Mouse (Mus musculus): ENCODE measurements around the gene Slc44a5. TPM values are rescaled to one million over a fixed set of nuclear protein-coding genes. Genes with fewer than 3 reads are reported as not detected.

The Slc44a5 gene
- polyA plus RNA-seq, 1 experiment from 2014 or later = 1.1 TPM

DNA sequence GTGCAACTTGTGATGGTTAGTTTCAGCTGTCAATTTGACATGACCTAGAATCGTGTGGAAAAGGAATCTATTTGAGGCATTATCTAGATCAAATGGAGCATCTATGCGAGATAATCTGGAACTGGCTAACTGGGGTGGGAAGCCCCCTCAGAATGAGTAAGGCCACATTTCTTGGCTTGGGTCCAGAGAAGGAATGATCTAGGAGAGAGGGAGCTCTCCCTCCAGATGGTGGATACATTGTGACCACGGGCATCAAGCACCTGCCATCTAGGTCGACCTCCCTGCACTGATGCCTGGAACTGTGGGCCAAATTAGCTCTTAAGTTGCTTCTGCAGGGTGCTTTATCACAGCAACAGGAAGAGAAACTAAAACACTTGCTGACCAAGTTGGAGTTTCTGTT, 155.8 kb downstream of the Slc44a5 start:
- Histone ChIP-seq H3K4me1 (ENCODE audit: control insufficient read depth, insufficient read depth, low read length) (no peaks in the 10 kb centered on the region), H3K27me3 (ENCODE audit: control insufficient read depth, insufficient read depth, low read length) (no peaks in the 10 kb centered on the region), H3K4me3 (replicated peaks; ENCODE audit: low read length) (no peak overlapping the region), H3K9me3 (replicated peaks; ENCODE audit: control insufficient read depth, low read length) (no peaks in the 10 kb centered on the region), H3K36me3 (ENCODE audit: control insufficient read depth, insufficient read depth, low read length) (no peaks in the 10 kb centered on the region), H3K9ac (ENCODE audit: low read length) (no peak overlapping the region), H3K27ac (ENCODE audit: low read length) (no peak overlapping the region), H3K4me2 (ENCODE audit: low read depth, low read length) (no peak overlapping the region)
- 65% methylated on average over 4 of the region's 4 CpGs for WGBS
- no peak for ATAC-seq (ENCODE audit: insufficient read depth, low FRiP score)

DNA sequence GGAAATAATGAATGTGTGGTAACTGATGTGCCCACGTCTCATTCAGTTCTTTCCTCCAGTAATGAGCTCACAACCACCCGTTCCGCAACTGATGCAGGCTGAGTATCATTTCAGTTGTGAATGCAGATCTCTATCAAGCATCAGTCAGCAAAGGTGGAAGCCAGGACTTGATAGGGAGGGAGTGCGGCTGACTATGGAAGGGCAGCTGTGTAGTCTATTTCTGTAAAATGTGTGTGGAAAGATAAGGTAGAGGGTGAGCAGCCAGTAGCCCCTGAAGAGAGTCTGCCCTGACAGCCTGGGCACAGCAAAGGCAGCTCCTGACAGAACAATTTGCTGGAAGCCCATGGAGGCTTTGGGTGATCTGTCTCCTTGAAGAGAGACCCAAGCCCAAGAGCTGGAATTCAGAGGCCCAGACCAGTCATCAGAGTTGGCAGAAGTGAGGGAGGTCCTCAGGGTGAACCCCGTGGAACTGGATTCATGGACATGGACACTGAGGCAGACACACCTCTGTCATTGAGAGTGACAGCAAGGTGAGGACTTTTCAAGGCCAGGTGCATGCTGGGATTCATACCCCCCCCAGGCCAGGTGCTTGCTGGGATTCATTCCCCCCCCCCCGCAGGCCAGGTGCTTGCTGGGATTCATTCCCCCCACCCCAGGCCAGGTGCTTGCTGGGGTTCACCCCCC, 157.3 kb downstream of the Slc44a5 start:
- H3K4me2 ChIP-seq (ENCODE audit: low read depth, low read length) = no peak overlapping the region
- H3K9me3 ChIP-seq (replicated peaks; ENCODE audit: control insufficient read depth, low read length) = no peaks in the 10 kb centered on the region
- ATAC-seq (ENCODE audit: insufficient read depth, low FRiP score) = no peak
- H3K27ac ChIP-seq (ENCODE audit: low read length) = no peak overlapping the region
- no peaks in the 10 kb centered on the region for H3K36me3 ChIP-seq (ENCODE audit: control insufficient read depth, insufficient read depth, low read length)
- no peak overlapping the region for H3K4me3 ChIP-seq (replicated peaks; ENCODE audit: low read length)
- H3K9ac ChIP-seq (ENCODE audit: low read length) = no peak overlapping the region
- H3K4me1 ChIP-seq (ENCODE audit: control insufficient read depth, insufficient read depth, low read length) = no peaks in the 10 kb centered on the region
- no peaks in the 10 kb centered on the region for H3K27me3 ChIP-seq (ENCODE audit: control insufficient read depth, insufficient read depth, low read length)
- 79% methylated on average over 6 of the region's 6 CpGs for WGBS

DNA sequence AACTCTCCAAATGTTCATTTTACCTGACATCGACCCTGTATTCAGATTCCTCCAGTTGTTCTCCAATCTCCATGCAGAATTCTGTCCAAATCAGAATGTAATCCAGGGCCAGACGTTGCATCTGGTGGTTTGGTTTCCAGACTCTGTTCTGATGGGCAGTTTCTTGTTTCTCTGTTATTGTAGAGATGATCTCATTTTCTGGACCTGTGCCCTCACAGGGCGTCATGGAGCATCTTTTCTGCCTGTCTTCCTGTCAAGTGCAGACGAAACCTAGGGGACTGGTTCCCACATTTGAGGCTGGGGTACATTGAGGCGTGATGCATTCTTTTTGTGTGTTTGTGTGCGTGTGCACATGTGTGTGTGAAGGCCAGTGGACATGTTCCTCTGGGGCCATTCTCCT, 160.8 kb downstream of the Slc44a5 start:
- Histone ChIP-seq H3K4me3 (replicated peaks; ENCODE audit: low read length) (no peak overlapping the region), H3K27me3 (ENCODE audit: control insufficient read depth, insufficient read depth, low read length) (no peaks in the 10 kb centered on the region), H3K9me3 (replicated peaks; ENCODE audit: control insufficient read depth, low read length) (no peaks in the 10 kb centered on the region), H3K27ac (ENCODE audit: low read length) (no peak overlapping the region), H3K9ac (ENCODE audit: low read length) (no peak overlapping the region), H3K4me1 (ENCODE audit: control insufficient read depth, insufficient read depth, low read length) (no peaks in the 10 kb centered on the region), H3K36me3 (ENCODE audit: control insufficient read depth, insufficient read depth, low read length) (no peaks in the 10 kb centered on the region), H3K4me2 (ENCODE audit: low read depth, low read length) (no peak overlapping the region)
- 73% methylated on average over 6 of the region's 6 CpGs for WGBS
- ATAC-seq (ENCODE audit: insufficient read depth, low FRiP score) = no peak

DNA sequence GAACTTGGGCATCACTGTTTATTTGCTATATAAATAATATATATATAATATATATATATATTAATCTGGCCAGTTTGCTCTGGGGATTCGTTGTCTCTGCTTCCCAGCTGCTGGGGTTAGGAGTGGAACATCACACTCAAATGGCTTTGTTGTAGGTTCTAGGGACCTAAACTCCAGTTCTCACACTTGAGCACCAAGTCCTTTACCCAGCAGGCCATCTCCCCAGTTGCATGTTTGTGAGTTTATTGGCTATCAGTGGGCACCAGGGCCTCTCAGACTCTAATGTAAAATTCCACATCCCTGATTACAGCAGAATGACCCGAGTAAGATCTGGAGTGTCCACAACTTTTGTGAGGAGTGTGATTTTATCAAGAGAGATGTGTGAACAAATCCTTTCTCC, 161.5 kb downstream of the Slc44a5 start:
- 68% methylated on average over 2 of the region's 2 CpGs for WGBS
- H3K27ac ChIP-seq (ENCODE audit: low read length) = no peak overlapping the region
- H3K9ac ChIP-seq (ENCODE audit: low read length) = no peak overlapping the region
- H3K27me3 ChIP-seq (ENCODE audit: control insufficient read depth, insufficient read depth, low read length) = no peaks in the 10 kb centered on the region
- no peaks in the 10 kb centered on the region for H3K4me1 ChIP-seq (ENCODE audit: control insufficient read depth, insufficient read depth, low read length)
- no peak overlapping the region for H3K4me3 ChIP-seq (replicated peaks; ENCODE audit: low read length)
- no peak overlapping the region for H3K4me2 ChIP-seq (ENCODE audit: low read depth, low read length)
- no peaks in the 10 kb centered on the region for H3K36me3 ChIP-seq (ENCODE audit: control insufficient read depth, insufficient read depth, low read length)
- no peaks in the 10 kb centered on the region for H3K9me3 ChIP-seq (replicated peaks; ENCODE audit: control insufficient read depth, low read length)
- no peak for ATAC-seq (ENCODE audit: insufficient read depth, low FRiP score)

DNA sequence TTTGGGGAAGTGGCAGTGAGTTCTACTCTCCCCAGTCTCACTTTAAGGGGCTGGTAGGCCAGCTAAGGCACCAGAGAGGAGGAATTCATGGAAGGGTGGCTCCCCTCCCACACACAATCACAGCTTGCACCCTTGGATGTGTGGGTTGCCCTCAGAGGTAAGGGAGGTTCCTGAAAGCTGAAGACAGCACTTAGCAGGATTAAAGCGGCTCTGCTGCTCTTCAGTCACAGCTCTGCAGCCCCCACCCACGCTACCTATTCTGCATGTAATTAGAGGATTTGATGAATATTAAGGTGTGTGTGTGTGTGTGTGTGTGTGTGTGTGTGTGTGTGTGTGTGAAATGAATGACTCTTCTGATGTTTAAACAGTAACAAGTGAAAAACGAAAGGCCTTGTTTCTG, 163.3 kb downstream of the Slc44a5 start:
- Histone ChIP-seq H3K4me1 (ENCODE audit: control insufficient read depth, insufficient read depth, low read length) (no peaks in the 10 kb centered on the region), H3K9ac (ENCODE audit: low read length) (no peak overlapping the region), H3K36me3 (ENCODE audit: control insufficient read depth, insufficient read depth, low read length) (no peaks in the 10 kb centered on the region), H3K9me3 (replicated peaks; ENCODE audit: control insufficient read depth, low read length) (no peaks in the 10 kb centered on the region), H3K4me2 (ENCODE audit: low read depth, low read length) (no peak overlapping the region), H3K4me3 (replicated peaks; ENCODE audit: low read length) (no peak overlapping the region), H3K27ac (ENCODE audit: low read length) (no peak overlapping the region), H3K27me3 (ENCODE audit: control insufficient read depth, insufficient read depth, low read length) (no peaks in the 10 kb centered on the region)
- WGBS = 78% methylated on average over 3 of the region's 3 CpGs
- ATAC-seq (ENCODE audit: insufficient read depth, low FRiP score) = no peak

DNA sequence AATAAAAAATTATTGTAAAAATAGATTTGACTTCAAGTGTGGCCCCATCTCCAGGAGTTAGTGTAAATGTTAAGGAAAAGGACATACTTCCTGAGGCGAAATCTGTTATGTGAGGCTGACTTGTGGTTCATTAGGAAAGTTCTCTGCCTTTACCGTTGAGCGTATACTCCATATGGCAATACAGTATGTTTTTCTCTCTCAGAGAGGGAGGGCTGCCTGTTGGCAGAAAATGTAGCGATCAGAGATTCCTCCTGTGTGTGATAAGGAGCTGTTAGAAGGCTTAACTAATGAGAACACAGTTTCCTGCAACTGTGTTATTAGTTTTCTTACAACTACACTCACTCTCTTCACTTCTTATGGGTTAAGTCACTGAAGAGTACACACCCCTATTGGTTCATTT, 168.1 kb downstream of the Slc44a5 start:
- 77% methylated on average over 4 of the region's 4 CpGs for WGBS
- ATAC-seq (ENCODE audit: insufficient read depth, low FRiP score) = no peak
- H3K4me1 ChIP-seq (ENCODE audit: control insufficient read depth, insufficient read depth, low read length) = no peaks in the 10 kb centered on the region
- H3K36me3 ChIP-seq (ENCODE audit: control insufficient read depth, insufficient read depth, low read length) = no peaks in the 10 kb centered on the region
- H3K27ac ChIP-seq (ENCODE audit: low read length) = no peak overlapping the region
- H3K9ac ChIP-seq (ENCODE audit: low read length) = no peak overlapping the region
- H3K27me3 ChIP-seq (ENCODE audit: control insufficient read depth, insufficient read depth, low read length) = no peaks in the 10 kb centered on the region
- no peak overlapping the region for H3K4me2 ChIP-seq (ENCODE audit: low read depth, low read length)
- H3K9me3 ChIP-seq (replicated peaks; ENCODE audit: control insufficient read depth, low read length) = no peaks in the 10 kb centered on the region
- no peak overlapping the region for H3K4me3 ChIP-seq (replicated peaks; ENCODE audit: low read length)

DNA sequence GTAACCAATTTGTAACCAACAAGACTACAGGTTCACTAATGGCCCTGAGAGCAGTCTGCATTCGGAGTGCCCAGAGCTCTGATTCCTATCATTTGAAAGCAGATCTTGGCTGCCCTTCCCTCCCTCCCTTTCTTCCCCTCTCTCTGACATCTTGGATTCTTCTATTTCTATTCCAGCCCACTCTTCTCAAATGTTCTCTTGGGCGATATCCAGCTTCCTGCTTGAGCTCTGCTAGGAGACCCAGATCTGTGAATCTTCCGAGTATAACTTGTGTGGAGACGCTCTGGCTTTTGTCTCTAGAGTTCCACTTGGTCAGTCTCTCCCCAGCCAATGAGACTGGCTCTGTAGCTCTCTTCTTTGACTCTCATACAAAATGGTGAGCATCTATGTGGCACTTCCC, 169.4 kb downstream of the Slc44a5 start:
- no peak overlapping the region for H3K9ac ChIP-seq (ENCODE audit: low read length)
- no peak overlapping the region for H3K4me2 ChIP-seq (ENCODE audit: low read depth, low read length)
- H3K4me1 ChIP-seq (ENCODE audit: control insufficient read depth, insufficient read depth, low read length) = no peaks in the 10 kb centered on the region
- no peak overlapping the region for H3K4me3 ChIP-seq (replicated peaks; ENCODE audit: low read length)
- WGBS = 57% methylated on average over 4 of the region's 4 CpGs
- H3K27me3 ChIP-seq (ENCODE audit: control insufficient read depth, insufficient read depth, low read length) = no peaks in the 10 kb centered on the region
- no peak; the same call in 1 of the 2 replicates for ATAC-seq (ENCODE audit: insufficient read depth, low FRiP score)
- no peak overlapping the region for H3K27ac ChIP-seq (ENCODE audit: low read length)
- no peaks in the 10 kb centered on the region for H3K9me3 ChIP-seq (replicated peaks; ENCODE audit: control insufficient read depth, low read length)
- no peaks in the 10 kb centered on the region for H3K36me3 ChIP-seq (ENCODE audit: control insufficient read depth, insufficient read depth, low read length)

DNA sequence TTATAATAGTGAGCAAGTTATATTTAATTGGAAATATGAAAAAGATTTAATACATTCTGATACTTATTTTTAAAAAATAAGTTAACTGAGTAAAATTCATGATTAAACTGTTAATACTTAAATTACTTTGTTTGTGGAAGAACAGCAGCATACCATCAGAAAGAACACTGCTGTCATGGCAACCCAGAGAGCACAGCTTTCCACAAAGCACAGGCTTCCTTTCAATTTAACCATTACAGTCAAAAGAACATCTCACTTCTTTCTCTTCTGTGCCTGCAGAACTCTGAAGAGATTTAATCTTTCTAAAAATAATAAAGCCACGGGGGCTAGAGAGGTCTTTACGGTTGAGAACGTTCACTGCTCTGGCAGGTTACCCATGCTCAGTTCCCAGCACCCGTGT, 172.5 kb downstream of the Slc44a5 start:
- H3K4me2 ChIP-seq (ENCODE audit: low read depth, low read length) = no peak overlapping the region

DNA sequence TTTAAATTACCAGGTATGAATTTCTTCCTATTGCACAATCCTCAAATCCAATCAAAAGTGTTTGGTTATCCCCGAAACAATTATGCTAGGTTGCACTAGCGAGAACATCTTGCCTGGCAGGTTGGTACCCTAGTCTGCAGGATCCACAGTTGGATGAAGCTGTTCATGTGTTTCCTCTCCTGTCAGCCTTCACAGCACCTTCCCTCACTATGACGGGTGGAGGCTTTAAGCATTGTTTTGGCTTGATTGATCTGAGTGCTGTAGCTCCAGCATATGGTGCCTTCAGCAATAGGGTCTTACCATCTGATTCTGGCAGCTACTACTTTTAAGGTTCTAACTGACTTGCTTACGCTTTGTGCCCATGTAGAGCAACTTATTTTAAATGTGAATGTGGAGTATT, 176.5 kb downstream of the Slc44a5 start:
- H3K9ac ChIP-seq (ENCODE audit: low read length) = no peak overlapping the region
- no peak overlapping the region for H3K4me2 ChIP-seq (ENCODE audit: low read depth, low read length)
- no peak for ATAC-seq (ENCODE audit: insufficient read depth, low FRiP score)

More for the DNA sequence above, 172.5 kb downstream of the Slc44a5 start:
- Histone ChIP-seq H3K4me3 (replicated peaks; ENCODE audit: low read length) (no peak overlapping the region), H3K27ac (ENCODE audit: low read length) (no peak overlapping the region), H3K27me3 (ENCODE audit: control insufficient read depth, insufficient read depth, low read length) (no peaks in the 10 kb centered on the region), H3K9ac (ENCODE audit: low read length) (no peak overlapping the region), H3K36me3 (ENCODE audit: control insufficient read depth, insufficient read depth, low read length) (no peaks in the 10 kb centered on the region), H3K9me3 (replicated peaks; ENCODE audit: control insufficient read depth, low read length) (no peaks in the 10 kb centered on the region), H3K4me1 (ENCODE audit: control insufficient read depth, insufficient read depth, low read length) (no peaks in the 10 kb centered on the region)
- WGBS = 80% methylated on average over 4 of the region's 4 CpGs
- no peak for ATAC-seq (ENCODE audit: insufficient read depth, low FRiP score)

More for the DNA sequence above, 176.5 kb downstream of the Slc44a5 start:
- no peak overlapping the region for H3K27ac ChIP-seq (ENCODE audit: low read length)
- no peaks in the 10 kb centered on the region for H3K27me3 ChIP-seq (ENCODE audit: control insufficient read depth, insufficient read depth, low read length)
- no peaks in the 10 kb centered on the region for H3K9me3 ChIP-seq (replicated peaks; ENCODE audit: control insufficient read depth, low read length)
- no peak overlapping the region for H3K4me3 ChIP-seq (replicated peaks; ENCODE audit: low read length)
- no peaks in the 10 kb centered on the region for H3K36me3 ChIP-seq (ENCODE audit: control insufficient read depth, insufficient read depth, low read length)
- H3K4me1 ChIP-seq (ENCODE audit: control insufficient read depth, insufficient read depth, low read length) = no peaks in the 10 kb centered on the region
- WGBS = 79% methylated on average over 4 of the region's 4 CpGs
